In genomic region chr8:79128534-79128933, GRCm38 (mm10) we compare ENCODE assay signal across 5 mouse cellular contexts.
DNase-seq lines count a peak whose midpoint lies in the region; ATAC-seq lines count a peak whose summit lies in the region.
"Not testable (repeated sequence)": the region's sequence is repeated elsewhere in the genome, so short reads cannot be mapped to it uniquely, and the experiment has no call there.

No protein-coding gene starts in this region.

- H3K4me1 ChIP-seq in midbrain, embryonic 11.5 days (ENCODE audit: control insufficient read depth, insufficient read depth, low read length) = not testable (repeated sequence)

- ATAC-seq in frontal cortex, adult (ENCODE audit: low TSS enrichment) = peak; percentile 80
- not testable (repeated sequence) for ATAC-seq in midbrain, embryonic 11.5 days (ENCODE audit: low FRiP score)

- H3K9ac ChIP-seq in midbrain, embryonic 11.5 days (ENCODE audit: low read length) = not testable (repeated sequence)

- DNase-seq in 416B (ENCODE audit: low read depth) = peak; percentile 6
- DNase-seq in NIH3T3 (ENCODE audit: low read depth) = peak; percentile 47
- DNase-seq in brain, adult 2 months (ENCODE audit: low read depth, low spot score) = peak; percentile 22
- DNase-seq in midbrain, embryonic 11.5 days (ENCODE audit: low spot score, missing footprints) = peak; percentile 51

- 89% methylated on average over 4 of the region's 4 CpGs for WGBS in midbrain, embryonic 11.5 days

- not testable (repeated sequence) for H3K9me3 ChIP-seq in midbrain, embryonic 11.5 days (ENCODE audit: control insufficient read depth, low read length)

- not testable (repeated sequence) for H3K27me3 ChIP-seq in midbrain, embryonic 11.5 days (ENCODE audit: control insufficient read depth, insufficient read depth, low read length)

- H3K4me3 ChIP-seq in midbrain, embryonic 11.5 days (ENCODE audit: low read depth, low read length) = not testable (repeated sequence)

- not testable (repeated sequence) for H3K4me2 ChIP-seq in midbrain, embryonic 11.5 days

- H3K27ac ChIP-seq in midbrain, embryonic 11.5 days (ENCODE audit: low read depth, low read length) = not testable (repeated sequence)

- H3K36me3 ChIP-seq in midbrain, embryonic 11.5 days (ENCODE audit: control insufficient read depth, insufficient read depth, low read length) = not testable (repeated sequence)
